Mouse (Mus musculus): ENCODE data around the gene March10. TPM values are rescaled to one million over a fixed set of nuclear protein-coding genes. Genes with fewer than 3 reads are reported as not detected.

Gene March10
- polyA plus RNA-seq, 1 experiment from 2014 or later, result 0.12 TPM

DNA sequence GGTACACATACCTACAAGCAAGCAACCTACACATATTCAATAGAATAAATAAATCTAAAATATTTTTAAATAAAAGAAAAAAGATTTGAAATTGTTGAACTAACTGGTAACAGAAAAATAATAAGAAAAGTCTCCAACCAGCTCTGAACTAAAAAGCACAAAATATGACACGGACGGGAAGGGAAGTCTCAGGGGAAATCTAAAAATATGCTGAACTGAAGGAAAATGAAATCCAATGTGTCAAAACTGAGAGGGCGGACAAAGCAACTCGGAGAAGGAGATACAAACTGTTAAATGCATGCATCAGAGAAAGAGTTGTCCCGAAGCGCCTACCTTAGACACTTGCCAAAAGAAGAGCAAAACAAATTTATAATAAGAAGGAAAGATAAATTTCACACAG lies 28.9 kb upstream of the March10 start:
- H3K27me3 ChIP-seq (ENCODE audit: insufficient read depth, low read length), result no peaks in the 10 kb centered on the region
- ATAC-seq (ENCODE audit: low FRiP score, low TSS enrichment), result no peak
- H3K9ac ChIP-seq (replicated peaks; ENCODE audit: low read length), result no peak overlapping the region
- H3K9me3 ChIP-seq (ENCODE audit: low read length), result no peaks in the 10 kb centered on the region
- H3K27ac ChIP-seq (ENCODE audit: low read length), result no peak overlapping the region
- no peak overlapping the region for H3K4me2 ChIP-seq (replicated peaks; ENCODE audit: low read depth, low read length)
- H3K4me1 ChIP-seq (ENCODE audit: insufficient read depth, low read length), result no peaks in the 10 kb centered on the region
- H3K36me3 ChIP-seq (ENCODE audit: insufficient read depth, low read length), result no peaks in the 10 kb centered on the region
- no peak overlapping the region for H3K4me3 ChIP-seq (ENCODE audit: low read length)
- whole genome bisulfite sequencing, result 72% methylated on average over 6 of the region's 6 CpGs

DNA sequence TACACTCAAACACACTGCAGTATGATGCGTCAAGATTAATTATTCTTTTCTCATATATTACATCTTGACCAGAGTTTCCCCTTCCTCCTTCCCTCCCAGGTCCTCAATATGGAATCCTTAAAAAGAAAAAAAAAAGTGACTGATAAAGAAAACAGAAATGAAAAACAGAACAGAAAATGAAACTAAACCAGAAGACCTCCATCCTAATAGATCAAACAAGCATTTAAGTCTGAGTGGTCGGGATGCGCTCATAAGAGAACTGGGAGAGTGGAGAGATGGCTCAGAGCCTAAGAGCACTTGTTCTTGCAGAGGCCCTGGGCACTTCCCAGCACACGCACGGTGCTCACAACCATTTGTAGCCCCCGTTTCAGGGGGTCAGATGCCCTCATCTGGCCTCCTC lies 28.5 kb upstream of the March10 start:
- H3K9me3 ChIP-seq (ENCODE audit: low read length), result no peaks in the 10 kb centered on the region
- WGBS, result 76% methylated on average over 6 of the region's 6 CpGs
- no peak overlapping the region for H3K4me3 ChIP-seq (ENCODE audit: low read length)
- no peak overlapping the region for H3K4me2 ChIP-seq (replicated peaks; ENCODE audit: low read depth, low read length)
- no peak overlapping the region for H3K27ac ChIP-seq (ENCODE audit: low read length)
- no peak overlapping the region for H3K9ac ChIP-seq (replicated peaks; ENCODE audit: low read length)
- no peaks in the 10 kb centered on the region for H3K36me3 ChIP-seq (ENCODE audit: insufficient read depth, low read length)
- H3K4me1 ChIP-seq (ENCODE audit: insufficient read depth, low read length), result no peaks in the 10 kb centered on the region
- no peak for ATAC-seq (ENCODE audit: low FRiP score, low TSS enrichment)
- no peaks in the 10 kb centered on the region for H3K27me3 ChIP-seq (ENCODE audit: insufficient read depth, low read length)

DNA sequence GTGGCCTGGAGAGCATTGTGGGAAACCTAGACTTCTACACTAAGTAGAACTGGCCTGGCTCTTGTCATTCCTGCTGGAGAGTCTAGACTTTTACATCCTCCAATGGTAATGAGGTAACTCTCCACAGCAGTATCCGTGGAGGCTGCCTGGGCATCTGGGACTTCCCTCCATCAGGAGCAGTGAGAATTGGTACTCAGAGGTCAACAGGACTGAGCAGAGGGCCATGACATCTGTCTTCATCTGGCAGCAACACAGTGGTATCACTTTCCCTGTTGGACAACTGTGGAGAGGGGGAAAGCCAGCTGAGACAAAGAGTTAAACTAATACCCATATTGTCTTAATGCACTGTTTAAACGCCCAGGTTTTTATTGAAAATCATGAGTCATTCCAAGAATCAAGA lies 26.2 kb upstream of the March10 start:
- H3K4me1 ChIP-seq (ENCODE audit: insufficient read depth, low read length), result no peaks in the 10 kb centered on the region
- H3K9ac ChIP-seq (replicated peaks; ENCODE audit: low read length), result no peak overlapping the region
- no peak overlapping the region for H3K27ac ChIP-seq (ENCODE audit: low read length)
- no peak overlapping the region for H3K4me2 ChIP-seq (replicated peaks; ENCODE audit: low read depth, low read length)
- no peak overlapping the region for H3K4me3 ChIP-seq (ENCODE audit: low read length)
- ATAC-seq (ENCODE audit: low FRiP score, low TSS enrichment), result no peak
- no peaks in the 10 kb centered on the region for H3K36me3 ChIP-seq (ENCODE audit: insufficient read depth, low read length)
- no peaks in the 10 kb centered on the region for H3K27me3 ChIP-seq (ENCODE audit: insufficient read depth, low read length)
- WGBS, result 29% methylated on average over 2 of the region's 2 CpGs
- H3K9me3 ChIP-seq (ENCODE audit: low read length), result no peaks in the 10 kb centered on the region

DNA sequence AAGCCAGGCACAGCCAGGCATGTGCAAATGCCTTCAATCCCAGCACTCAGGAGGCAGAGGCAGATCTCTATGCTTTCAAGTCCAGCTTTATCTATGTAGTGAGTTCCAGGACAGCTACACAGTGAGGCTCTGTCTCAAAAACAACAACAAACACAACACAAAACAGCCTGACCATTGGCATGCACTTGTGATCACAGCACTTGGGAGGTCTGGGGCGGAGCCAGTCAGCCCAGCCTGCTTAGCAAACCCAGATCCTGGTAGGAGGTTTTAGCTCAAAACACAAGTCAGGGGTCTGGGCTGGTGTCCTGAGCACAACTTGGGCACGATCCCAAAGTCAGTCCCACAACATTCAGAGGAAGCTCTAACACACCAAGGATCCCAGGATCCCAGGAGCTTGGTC lies 18.2 kb upstream of the March10 start:
- H3K9ac ChIP-seq (replicated peaks; ENCODE audit: low read length), result no peak overlapping the region
- no peak overlapping the region for H3K4me2 ChIP-seq (replicated peaks; ENCODE audit: low read depth, low read length)
- H3K4me1 ChIP-seq (ENCODE audit: insufficient read depth, low read length), result no peaks in the 10 kb centered on the region
- no peaks in the 10 kb centered on the region for H3K27me3 ChIP-seq (ENCODE audit: insufficient read depth, low read length)
- no peak for ATAC-seq (ENCODE audit: low FRiP score, low TSS enrichment)
- no peak overlapping the region for H3K4me3 ChIP-seq (ENCODE audit: low read length)
- H3K36me3 ChIP-seq (ENCODE audit: insufficient read depth, low read length), result no peaks in the 10 kb centered on the region
- H3K9me3 ChIP-seq (ENCODE audit: low read length), result no peaks in the 10 kb centered on the region
- WGBS, result 65% methylated on average over 2 of the region's 2 CpGs
- no peak overlapping the region for H3K27ac ChIP-seq (ENCODE audit: low read length)

DNA sequence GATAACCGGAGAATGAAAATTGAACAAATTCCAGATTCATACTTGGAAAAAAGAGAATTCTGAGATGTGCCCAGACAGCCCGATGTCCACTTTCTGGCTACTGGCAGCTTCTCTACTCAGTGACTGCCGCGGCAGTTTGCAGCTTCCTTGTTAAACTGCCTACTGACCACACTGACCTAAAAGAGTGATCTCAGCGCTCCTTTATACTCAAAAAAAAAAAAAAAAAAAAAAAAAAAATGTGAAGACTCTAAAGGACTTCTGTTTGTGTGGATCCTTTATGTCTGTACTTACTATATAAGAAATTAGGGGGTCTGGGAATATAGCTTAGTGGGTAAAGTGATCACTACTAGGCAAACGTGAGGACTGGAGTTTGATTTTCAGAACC lies 17.8 kb upstream of the March10 start:
- WGBS, result 53% methylated on average over 6 of the region's 6 CpGs
- H3K27ac ChIP-seq (ENCODE audit: low read length), result no peak overlapping the region
- ATAC-seq (ENCODE audit: low FRiP score, low TSS enrichment), result no peak

DNA sequence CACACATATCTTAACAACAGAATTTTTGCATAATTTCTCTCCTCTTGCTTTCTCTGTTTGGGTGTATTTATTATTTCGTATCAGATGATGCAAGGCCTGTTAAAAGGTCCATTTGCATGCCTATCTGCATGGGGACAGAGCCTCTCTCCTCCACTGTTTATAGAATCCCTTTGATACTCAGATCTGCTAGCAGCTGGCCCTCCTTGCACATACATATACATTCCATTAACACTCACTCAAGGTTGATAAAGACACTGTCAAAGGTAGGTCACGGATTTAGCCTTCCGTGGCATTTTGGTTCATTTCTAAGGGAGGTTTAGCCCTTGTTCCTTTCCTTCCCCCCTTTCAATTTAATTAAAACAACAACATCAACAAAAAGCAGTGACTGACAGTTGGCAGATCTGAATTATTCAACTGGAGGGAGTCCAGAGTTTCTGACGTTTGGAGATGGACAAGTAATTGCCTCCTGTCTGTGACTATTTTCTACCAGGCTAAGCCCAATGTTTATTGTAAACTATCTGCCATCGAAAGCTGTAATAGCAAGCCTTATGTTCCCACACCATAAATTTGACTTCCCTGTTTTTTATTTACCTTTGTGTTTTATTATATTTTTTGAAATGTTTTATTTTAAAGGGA lies 17.3 kb upstream of the March10 start:
- Histone ChIP-seq H3K9me3 (ENCODE audit: low read length) (no peaks in the 10 kb centered on the region), H3K36me3 (ENCODE audit: insufficient read depth, low read length) (no peaks in the 10 kb centered on the region), H3K4me1 (ENCODE audit: insufficient read depth, low read length) (no peaks in the 10 kb centered on the region), H3K4me3 (ENCODE audit: low read length) (no peak overlapping the region), H3K27me3 (ENCODE audit: insufficient read depth, low read length) (no peaks in the 10 kb centered on the region), H3K4me2 (replicated peaks; ENCODE audit: low read depth, low read length) (no peak overlapping the region), H3K27ac (ENCODE audit: low read length) (no peak overlapping the region), H3K9ac (replicated peaks; ENCODE audit: low read length) (no peak overlapping the region)
- no peak for ATAC-seq (ENCODE audit: low FRiP score, low TSS enrichment)
- 61% methylated on average over 5 of the region's 5 CpGs for WGBS

More for the DNA sequence above, 17.8 kb upstream of the March10 start:
- H3K4me2 ChIP-seq (replicated peaks; ENCODE audit: low read depth, low read length), result no peak overlapping the region
- H3K36me3 ChIP-seq (ENCODE audit: insufficient read depth, low read length), result no peaks in the 10 kb centered on the region
- no peaks in the 10 kb centered on the region for H3K9me3 ChIP-seq (ENCODE audit: low read length)
- H3K4me1 ChIP-seq (ENCODE audit: insufficient read depth, low read length), result no peaks in the 10 kb centered on the region
- H3K27me3 ChIP-seq (ENCODE audit: insufficient read depth, low read length), result no peaks in the 10 kb centered on the region
- H3K9ac ChIP-seq (replicated peaks; ENCODE audit: low read length), result no peak overlapping the region
- no peak overlapping the region for H3K4me3 ChIP-seq (ENCODE audit: low read length)

DNA sequence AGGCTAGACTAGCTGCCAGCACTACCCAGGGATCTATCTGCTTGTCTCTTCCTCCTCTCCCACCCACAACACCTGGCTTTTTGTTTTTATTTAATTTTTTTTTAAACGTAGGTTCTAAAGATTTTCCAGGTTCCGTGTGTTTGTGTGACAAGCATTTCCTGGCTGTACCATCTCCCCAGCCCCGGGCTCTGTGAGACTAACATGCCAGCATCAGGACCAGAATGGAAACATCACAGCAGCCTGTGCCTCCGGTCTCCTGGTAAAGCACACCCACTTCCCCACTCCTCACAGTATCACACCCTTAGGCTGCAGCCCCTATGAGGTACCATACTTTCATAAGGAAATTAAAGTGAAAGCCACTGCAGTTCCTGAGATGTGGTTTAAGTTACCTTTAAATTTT lies 16.1 kb upstream of the March10 start:
- no peaks in the 10 kb centered on the region for H3K27me3 ChIP-seq (ENCODE audit: insufficient read depth, low read length)
- no peaks in the 10 kb centered on the region for H3K4me1 ChIP-seq (ENCODE audit: insufficient read depth, low read length)
- no peak overlapping the region for H3K4me2 ChIP-seq (replicated peaks; ENCODE audit: low read depth, low read length)
- H3K9me3 ChIP-seq (ENCODE audit: low read length), result no peaks in the 10 kb centered on the region
- H3K9ac ChIP-seq (replicated peaks; ENCODE audit: low read length), result no peak overlapping the region
- 81% methylated on average over 4 of the region's 4 CpGs for WGBS
- no peak overlapping the region for H3K27ac ChIP-seq (ENCODE audit: low read length)
- ATAC-seq (ENCODE audit: low FRiP score, low TSS enrichment), result no peak
- H3K36me3 ChIP-seq (ENCODE audit: insufficient read depth, low read length), result no peaks in the 10 kb centered on the region
- no peak overlapping the region for H3K4me3 ChIP-seq (ENCODE audit: low read length)

DNA sequence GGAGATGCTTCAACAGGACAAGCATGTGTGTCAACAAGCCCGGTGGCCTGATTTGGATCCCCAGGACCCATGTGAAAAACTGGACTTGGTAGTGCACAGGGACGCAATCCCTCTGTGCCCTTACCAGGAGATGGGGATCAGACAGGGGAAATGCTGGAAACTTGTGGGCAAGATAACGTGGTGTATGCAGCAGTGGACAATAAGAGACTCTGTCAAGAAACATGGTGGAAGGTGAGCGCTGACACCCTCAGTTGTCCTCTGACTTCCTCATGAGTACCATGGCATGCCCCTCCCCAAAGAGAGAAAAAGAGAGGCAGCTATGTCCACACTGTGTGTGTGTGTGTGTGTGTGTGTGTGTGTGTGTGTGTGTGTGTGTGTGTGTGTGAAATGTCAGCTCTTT lies 14.4 kb upstream of the March10 start:
- Histone ChIP-seq H3K9me3 (ENCODE audit: low read length) (no peaks in the 10 kb centered on the region), H3K9ac (replicated peaks; ENCODE audit: low read length) (no peak overlapping the region), H3K27me3 (ENCODE audit: insufficient read depth, low read length) (no peaks in the 10 kb centered on the region), H3K27ac (ENCODE audit: low read length) (no peak overlapping the region), H3K36me3 (ENCODE audit: insufficient read depth, low read length) (no peaks in the 10 kb centered on the region), H3K4me3 (ENCODE audit: low read length) (no peak overlapping the region), H3K4me2 (replicated peaks; ENCODE audit: low read depth, low read length) (no peak overlapping the region), H3K4me1 (ENCODE audit: insufficient read depth, low read length) (peaks cover 5% of the 10 kb centered on the region; the same call in 1 of the 2 replicates)
- ATAC-seq (ENCODE audit: low FRiP score, low TSS enrichment), result no peak
- WGBS, result 94% methylated on average over 4 of the region's 4 CpGs

DNA sequence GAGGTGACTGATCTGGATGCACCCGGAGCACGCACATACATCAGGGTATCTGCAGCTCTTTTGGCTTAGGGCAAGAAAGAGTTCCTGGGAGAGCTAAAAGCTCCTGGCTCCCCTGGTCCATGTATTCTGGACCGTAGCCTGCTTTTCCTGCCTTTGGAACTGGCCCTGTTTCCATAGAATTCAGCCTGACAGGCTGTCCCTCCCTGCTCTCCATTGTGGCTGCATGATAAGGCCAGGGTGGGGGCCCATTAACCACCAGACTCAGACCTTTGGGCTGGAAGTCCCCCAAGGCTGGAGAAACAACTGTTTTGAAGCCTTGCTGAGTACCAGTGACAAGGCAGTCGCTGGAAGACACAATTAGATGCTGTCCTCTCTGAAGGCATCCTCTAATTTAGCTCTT lies 13.0 kb upstream of the March10 start:
- ATAC-seq (ENCODE audit: low FRiP score, low TSS enrichment), result no peak
- H3K27me3 ChIP-seq (ENCODE audit: insufficient read depth, low read length), result no peaks in the 10 kb centered on the region
- H3K36me3 ChIP-seq (ENCODE audit: insufficient read depth, low read length), result no peaks in the 10 kb centered on the region
- H3K4me2 ChIP-seq (replicated peaks; ENCODE audit: low read depth, low read length), result no peak overlapping the region
- H3K9me3 ChIP-seq (ENCODE audit: low read length), result no peaks in the 10 kb centered on the region
- H3K9ac ChIP-seq (replicated peaks; ENCODE audit: low read length), result no peak overlapping the region
- 85% methylated on average over 4 of the region's 4 CpGs for WGBS
- no peak overlapping the region for H3K27ac ChIP-seq (ENCODE audit: low read length)
- H3K4me1 ChIP-seq (ENCODE audit: insufficient read depth, low read length), result peaks cover 5% of the 10 kb centered on the region; the same call in 1 of the 2 replicates
- no peak overlapping the region for H3K4me3 ChIP-seq (ENCODE audit: low read length)

DNA sequence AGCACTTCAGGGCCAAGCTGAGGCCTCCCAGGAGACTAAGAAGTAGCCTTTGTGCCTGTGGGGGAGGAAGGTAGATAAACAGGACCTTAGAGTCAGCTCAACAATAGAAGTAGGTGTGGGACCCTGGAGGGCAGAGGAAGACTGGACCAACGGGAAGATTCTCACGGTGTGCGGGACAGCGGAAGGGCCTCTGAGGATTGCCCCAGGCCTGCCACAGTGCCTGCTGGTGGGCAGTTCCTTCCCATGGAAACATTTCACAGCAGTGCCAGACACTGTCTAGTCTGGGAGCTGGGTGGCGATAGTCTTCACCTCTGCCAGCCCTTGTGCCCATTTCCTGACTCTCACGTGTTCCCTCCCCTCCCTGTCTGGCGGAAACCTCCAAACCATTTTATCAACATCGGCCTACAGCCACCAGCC lies 12.6 kb upstream of the March10 start:
- 70% methylated on average over 8 of the region's 8 CpGs for WGBS
- no peak for ATAC-seq (ENCODE audit: low FRiP score, low TSS enrichment)
- Histone ChIP-seq H3K4me3 (ENCODE audit: low read length) (no peak overlapping the region), H3K4me2 (replicated peaks; ENCODE audit: low read depth, low read length) (no peak overlapping the region), H3K36me3 (ENCODE audit: insufficient read depth, low read length) (no peaks in the 10 kb centered on the region), H3K9ac (replicated peaks; ENCODE audit: low read length) (no peak overlapping the region), H3K9me3 (ENCODE audit: low read length) (no peaks in the 10 kb centered on the region), H3K27ac (ENCODE audit: low read length) (no peak overlapping the region), H3K27me3 (ENCODE audit: insufficient read depth, low read length) (no peaks in the 10 kb centered on the region), H3K4me1 (ENCODE audit: insufficient read depth, low read length) (peaks cover 5% of the 10 kb centered on the region; the same call in 1 of the 2 replicates)

Data from kidney, embryonic 16.5 days (tissue).